Mouse (Mus musculus): ENCODE results near the gene Vmn1r80.
"Not testable (repeated sequence)": the region's sequence is repeated elsewhere in the genome, so short reads cannot be mapped to it uniquely, and the experiment has no call there.

The Vmn1r80 gene

DNA sequence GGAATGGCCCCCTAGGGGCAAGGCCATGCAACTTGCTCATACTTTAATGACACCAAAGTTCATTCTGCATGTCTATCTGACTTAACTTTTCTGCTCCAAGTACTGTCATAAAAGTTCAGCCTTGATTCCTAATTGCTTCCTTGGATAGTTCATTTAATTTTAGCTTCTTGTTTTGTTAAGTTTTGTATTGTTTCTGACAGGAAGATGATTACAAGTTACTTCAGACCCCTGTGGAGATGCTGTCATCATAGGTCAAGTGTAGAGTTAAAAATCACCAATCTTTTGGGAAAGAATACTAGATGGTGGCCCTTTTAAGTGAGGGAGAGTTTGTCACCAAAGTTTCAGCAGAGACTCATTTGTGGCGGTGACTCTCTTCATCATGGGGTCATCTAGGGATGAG, at the start of gene Vmn1r80:
Gene Vmn1r80, plus strand, starts transcription at position 301 of the 400 bp plus-strand sequence.
- no peak for DNase-seq (ENCODE audit: low spot score)

DNA sequence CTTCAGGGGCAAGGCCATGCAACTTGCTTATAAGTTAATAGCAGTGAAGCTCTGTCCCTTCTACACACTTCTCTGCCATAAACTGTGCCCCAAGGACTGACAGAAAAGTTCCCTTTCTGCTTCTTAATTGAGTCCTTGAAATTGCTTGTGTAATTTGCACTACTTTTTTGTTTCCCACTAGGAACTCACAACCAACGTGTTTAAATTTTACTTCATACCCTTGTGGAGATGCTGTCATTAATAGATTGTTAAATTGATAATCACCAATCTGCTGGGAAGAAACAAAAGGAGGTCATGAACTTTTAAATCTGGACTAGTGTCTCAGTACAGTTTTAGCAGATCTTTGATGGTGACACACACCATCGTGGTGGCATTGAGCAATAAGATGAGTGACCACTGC, 39.1 kb upstream of the Vmn1r80 start, which contains the start of gene Vmn1r78:
Gene Vmn1r78, plus strand, starts transcription at position 301 of the 400 bp plus-strand sequence.
- no peak for DNase-seq (ENCODE audit: low spot score)

DNA sequence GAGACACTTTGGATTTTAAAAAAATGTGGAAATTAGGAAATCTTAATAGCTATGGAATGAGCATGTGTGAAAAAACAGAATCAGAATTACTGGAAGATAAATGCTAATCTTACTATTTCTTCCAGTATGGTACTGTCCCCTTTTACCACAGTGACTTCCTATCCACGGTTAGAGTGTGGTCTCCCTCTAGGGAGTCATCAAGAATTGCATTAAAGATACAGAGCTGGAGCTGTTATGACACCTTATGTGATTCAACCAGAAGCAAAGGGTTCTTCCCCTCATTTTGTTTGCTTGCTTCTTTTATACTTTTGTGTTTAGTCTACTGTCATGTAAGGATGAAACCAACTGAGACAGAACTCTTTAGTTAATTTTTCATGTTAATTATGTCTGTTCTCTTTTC, 32.6 kb upstream of the Vmn1r80 start:
- DNase-seq (ENCODE audit: low spot score): not testable (repeated sequence)

DNA sequence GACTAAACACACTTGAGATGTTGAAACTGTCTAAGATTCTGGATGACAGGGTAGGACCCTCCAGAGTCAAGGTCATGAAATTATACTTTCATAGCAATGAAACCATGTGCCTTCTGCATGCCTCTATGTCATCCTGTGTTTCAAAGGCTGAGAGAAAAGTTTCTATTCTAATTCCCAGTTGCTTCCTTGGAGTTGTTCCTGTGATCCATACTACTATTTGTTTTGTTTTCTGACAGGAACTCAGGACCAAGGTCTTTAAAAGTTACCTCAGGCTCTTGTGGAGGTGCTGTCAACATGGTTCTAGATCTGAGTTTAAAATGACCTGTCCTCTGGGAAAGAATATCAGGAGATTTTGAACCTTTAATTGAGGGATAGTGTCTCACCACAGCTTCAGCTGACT, 18.1 kb upstream of the Vmn1r80 start, which contains the start of gene Vmn1r79:
Gene Vmn1r79, plus strand, starts transcription at position 301 of the 400 bp plus-strand sequence.
- DNase-seq (ENCODE audit: low spot score): not testable (repeated sequence)

DNA sequence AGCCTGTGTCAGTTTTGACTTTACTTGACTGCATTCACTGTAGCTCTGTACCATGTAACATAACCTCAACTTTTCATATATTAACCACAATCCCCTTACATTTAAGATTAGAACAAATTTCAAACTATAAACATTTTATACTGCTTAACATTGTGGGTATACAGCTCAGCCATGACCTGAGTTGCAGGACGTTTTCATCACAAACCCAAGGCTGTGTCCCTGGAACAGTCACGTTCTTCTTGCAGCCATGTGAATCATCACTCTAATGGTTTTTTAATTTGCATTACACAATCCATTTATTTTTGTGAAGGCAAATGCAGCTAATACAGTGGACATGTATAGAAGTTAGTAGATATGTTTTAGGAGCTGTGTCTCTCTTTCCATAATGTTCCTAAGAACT, 16.2 kb upstream of the Vmn1r80 start:
- not testable (repeated sequence) for DNase-seq (ENCODE audit: low spot score)

DNA sequence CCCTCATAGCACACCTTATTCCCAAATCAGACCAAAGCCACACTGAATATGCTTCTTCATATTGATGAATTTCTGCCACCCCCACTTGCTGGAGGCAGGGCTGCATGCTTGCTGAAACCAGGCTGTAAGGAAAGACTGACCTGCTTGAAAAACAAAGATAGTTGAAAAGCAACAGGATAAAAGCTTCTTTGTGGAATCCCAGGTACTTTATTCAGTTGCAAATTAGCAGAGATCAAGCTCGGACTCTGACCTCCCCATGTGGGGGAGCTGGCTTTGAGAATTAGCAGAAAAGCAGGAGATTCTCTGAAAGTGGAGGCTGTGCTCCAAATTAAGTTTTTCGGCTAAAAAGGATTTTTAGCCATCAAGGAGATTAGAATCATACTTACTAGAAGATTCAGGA, 15.1 kb downstream of the Vmn1r80 start:
- no peak for DNase-seq (ENCODE audit: low spot score)

Data from c-Kit-positive CD71-positive TER-119-positive erythroid progenitor cells, embryonic 14.5 days (primary cell).